Mouse (Mus musculus) heart, embryonic 10.5 days (tissue): ENCODE measurements around the gene Clec1b. TPM values are rescaled to one million over a fixed set of nuclear protein-coding genes. Genes with fewer than 3 reads are reported as not detected.

Source experiments
- DNase-seq: peaks from one replicate; pipeline ENCODE4 v3.0.0-alpha.2; 2017; ENCODE audit warnings: low spot score
- H3K27ac ChIP-seq: fragments of 300-500 bp; sonication (generic); 2 replicates; pipeline ENCODE4 v1.5.1; 2016; ENCODE audit warnings: mild to moderate bottlenecking
- H3K27me3 ChIP-seq: fragments of 300-500 bp; sonication (generic); 2 replicates; pipeline ENCODE4 v1.6.1; 2016; ENCODE audit warnings: mild to moderate bottlenecking; ENCODE audit not compliant: poor library complexity, insufficient read depth, severe bottlenecking
- H3K36me3 ChIP-seq: fragments of 300-500 bp; sonication (generic); 2 replicates; pipeline ENCODE4 v1.6.1; 2016; ENCODE audit warnings: mild to moderate bottlenecking, moderate library complexity
- H3K4me1 ChIP-seq: fragments of 300-500 bp; sonication (generic); 2 replicates; pipeline ENCODE4 v1.6.1; 2016; ENCODE audit warnings: mild to moderate bottlenecking
- H3K4me3 ChIP-seq: fragments of 300-500 bp; sonication (generic); 2 replicates; pipeline ENCODE4 v1.5.1; 2016; ENCODE audit warnings: mild to moderate bottlenecking, moderate library complexity
- H3K9me3 ChIP-seq: fragments of 300-500 bp; sonication (generic); 2 replicates; pipeline ENCODE4 v1.6.1; 2016; ENCODE audit warnings: mild to moderate bottlenecking, moderate library complexity
- WGBS: fragments of 180-500 bp; shearing (Covaris S2); methylation state at CpG from one replicate; pipeline ENCODE4 v1.1.7; 2016; 5-methylcytosine and 5-hydroxymethylcytosine counted together
- polyA plus RNA-seq: library from polyadenylated mRNA; unstranded; fragments of >200 nt; fragmentation: Nextera tagmentation; extraction: Ambion mirVana; gene quantifications from 2 replicates; pipeline ENCODE4 v1.2.1, GENCODE M21; 2016

Gene Clec1b
- polyA plus RNA-seq, 1 experiment from 2014 or later, result 12.8 TPM

DNA sequence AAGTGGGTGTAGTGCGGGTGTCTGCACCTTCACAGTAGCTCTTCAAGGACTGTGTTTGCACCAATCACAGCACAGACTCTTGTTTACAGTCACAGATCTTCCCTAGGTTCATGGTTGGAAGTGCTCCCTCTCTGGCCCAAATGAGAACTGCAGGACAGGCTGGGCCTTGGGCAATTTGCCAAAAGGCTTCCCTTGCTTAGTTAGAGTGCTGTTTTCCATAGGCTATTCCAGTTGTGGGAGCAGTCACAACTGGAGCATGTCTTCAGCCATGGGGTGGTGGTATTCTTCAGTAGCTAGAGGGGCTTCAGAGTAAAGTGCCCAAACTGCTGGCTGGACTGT, 26.6 kb downstream of the Clec1b start:
- H3K4me3 ChIP-seq, result no peak overlapping the region
- H3K9me3 ChIP-seq, result no peaks in the 10 kb centered on the region
- DNase-seq, result peak; percentile 85
- H3K36me3 ChIP-seq, result no peaks in the 10 kb centered on the region
- WGBS, result 10% methylated on average over 1 of the region's 1 CpGs
- H3K27ac ChIP-seq, result no peak overlapping the region; the same call in 1 of the 2 replicates
- H3K27me3 ChIP-seq, result no peaks in the 10 kb centered on the region
- H3K4me1 ChIP-seq, result peaks cover 8% of the 10 kb centered on the region

- Histone ChIP-seq H3K9me3 (no peaks in the 10 kb centered on the region), H3K36me3 (no peaks in the 10 kb centered on the region), H3K4me3 (no peak overlapping the region), H3K4me1 (peaks cover 8% of the 10 kb centered on the region), H3K27ac (peak overlapping the region; percentile 52; the same call in 1 of the 2 replicates), H3K27me3 (no peaks in the 10 kb centered on the region)
- no peak for DNase-seq
- 55% methylated on average over 5 of the region's 5 CpGs for WGBS
These were observed 28.1 kb downstream of the Clec1b start for GRCm38 (mm10) chr6:129425217-129425616.

- DNase-seq, result no peak
- H3K4me3 ChIP-seq, result no peak overlapping the region
- no peaks in the 10 kb centered on the region for H3K36me3 ChIP-seq
- no peak overlapping the region; the same call in 1 of the 2 replicates for H3K27ac ChIP-seq
- no peaks in the 10 kb centered on the region for H3K9me3 ChIP-seq
- H3K27me3 ChIP-seq, result no peaks in the 10 kb centered on the region
- WGBS, result 29% methylated on average over 5 of the region's 5 CpGs
- H3K4me1 ChIP-seq, result peaks cover 8% of the 10 kb centered on the region
These were observed 28.7 kb downstream of the Clec1b start for GRCm38 (mm10) chr6:129425812-129426211.

GRCm38 (mm10) chr6:129427281-129427680, 30.2 kb downstream of the Clec1b start:
- H3K27me3 ChIP-seq, result no peaks in the 10 kb centered on the region
- H3K4me1 ChIP-seq, result peaks cover 8% of the 10 kb centered on the region
- no peak overlapping the region for H3K4me3 ChIP-seq
- no peaks in the 10 kb centered on the region for H3K36me3 ChIP-seq
- H3K27ac ChIP-seq, result no peak overlapping the region
- no peaks in the 10 kb centered on the region for H3K9me3 ChIP-seq
- 76% methylated on average over 4 of the region's 4 CpGs for WGBS
- DNase-seq, result no peak

DNA sequence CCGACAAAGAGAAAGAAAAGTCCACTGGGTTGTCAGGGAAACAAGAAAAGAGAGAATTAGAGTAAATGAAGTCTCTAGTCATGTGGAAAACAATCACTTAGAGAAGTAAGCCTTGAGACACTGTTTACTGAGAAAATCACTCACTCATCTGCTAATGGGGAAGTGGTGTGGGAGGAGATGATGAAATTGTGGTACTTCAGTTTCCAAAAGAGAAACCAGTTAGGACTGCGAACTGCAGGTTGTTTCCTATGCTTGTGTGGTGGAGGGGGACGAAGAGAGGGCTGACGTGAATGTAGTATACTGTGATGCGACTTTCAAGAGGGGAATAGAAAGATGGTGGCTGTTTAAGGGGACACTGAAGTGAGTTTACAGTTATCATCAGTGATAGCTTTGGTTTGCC, 37.1 kb downstream of the Clec1b start:
- 75% methylated on average over 5 of the region's 5 CpGs for WGBS
- H3K27ac ChIP-seq, result no peak overlapping the region
- H3K4me3 ChIP-seq, result no peak overlapping the region
- no peaks in the 10 kb centered on the region for H3K27me3 ChIP-seq
- H3K4me1 ChIP-seq, result no peaks in the 10 kb centered on the region
- no peaks in the 10 kb centered on the region for H3K36me3 ChIP-seq
- DNase-seq, result no peak
- H3K9me3 ChIP-seq, result no peaks in the 10 kb centered on the region

DNA sequence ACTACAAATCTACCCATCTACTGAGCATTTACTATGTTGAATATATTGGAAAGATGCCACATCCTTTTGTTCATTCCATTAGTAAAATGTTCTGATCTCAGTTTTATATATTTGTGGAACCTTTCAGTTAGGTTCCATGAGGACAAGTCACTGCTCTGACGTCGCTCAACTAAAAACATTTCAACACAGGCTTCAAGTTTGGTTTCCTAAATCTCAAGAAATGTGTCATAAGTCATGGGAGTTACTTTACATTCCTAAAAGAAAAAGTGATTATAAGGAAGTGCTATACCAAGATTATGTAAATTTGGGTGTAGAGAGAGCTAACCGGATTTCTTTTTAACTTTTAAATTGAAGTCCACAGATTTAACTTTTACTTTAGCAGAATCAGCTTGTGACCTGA, 38.9 kb downstream of the Clec1b start:
- Histone ChIP-seq H3K4me3 (no peak overlapping the region), H3K9me3 (no peaks in the 10 kb centered on the region), H3K27me3 (no peaks in the 10 kb centered on the region), H3K27ac (no peak overlapping the region), H3K36me3 (no peaks in the 10 kb centered on the region), H3K4me1 (no peaks in the 10 kb centered on the region)
- WGBS, result 83% methylated on average over 3 of the region's 3 CpGs
- no peak for DNase-seq

GRCm38 (mm10) chr6:129438033-129438432, 40.9 kb downstream of the Clec1b start:
- no peak for DNase-seq
- Histone ChIP-seq H3K27ac (no peak overlapping the region), H3K4me3 (no peak overlapping the region), H3K4me1 (no peaks in the 10 kb centered on the region), H3K36me3 (no peaks in the 10 kb centered on the region), H3K27me3 (no peaks in the 10 kb centered on the region), H3K9me3 (no peaks in the 10 kb centered on the region)
- WGBS, result 85% methylated on average over 2 of the region's 2 CpGs

GRCm38 (mm10) chr6:129449743-129450142, 52.6 kb downstream of the Clec1b start:
- Histone ChIP-seq H3K27ac (no peak overlapping the region), H3K9me3 (no peaks in the 10 kb centered on the region), H3K4me1 (no peaks in the 10 kb centered on the region), H3K4me3 (no peak overlapping the region), H3K27me3 (no peaks in the 10 kb centered on the region), H3K36me3 (no peaks in the 10 kb centered on the region)
- DNase-seq, result no peak
- WGBS, result 68% methylated on average over 6 of the region's 6 CpGs

GRCm38 (mm10) chr6:129451411-129452039, 54.4 kb downstream of the Clec1b start, which contains the start of gene Clec1a:
Clec1a (minus strand) TSS chr6:129452000.
- H3K27ac ChIP-seq, result no peak within 1 kb of the TSS

More at GRCm38 (mm10) chr6:129451411-129452039, 54.4 kb downstream of the Clec1b start, which contains the start of gene Clec1a:
- no peaks in the 10 kb centered on the region for H3K9me3 ChIP-seq
- no peaks in the 10 kb centered on the region for H3K27me3 ChIP-seq
- no peak for DNase-seq
- no peaks in the 10 kb centered on the region for H3K4me1 ChIP-seq
- WGBS, result 59% methylated on average over 13 of the region's 13 CpGs
- no peak within 1 kb of the TSS for H3K4me3 ChIP-seq
- H3K36me3 ChIP-seq, result no peaks in the 10 kb centered on the region

Other genes starting within 250 kb of the Clec1b start
- not detected in 2 replicates for gene Clec2d, start 216.7 kb upstream of the Clec1b start, polyA plus RNA-seq
- gene Cd69, start 121.9 kb upstream of the Clec1b start, polyA plus RNA-seq, result 0.12 and 0.25 TPM in 2 replicates
- gene 4922502D21Rik, start 65.5 kb upstream of the Clec1b start, polyA plus RNA-seq, result not detected in 2 replicates
- gene Clec12a, start 54.6 kb upstream of the Clec1b start, polyA plus RNA-seq, result 0.05 TPM in 1 of 2 replicates, not detected in the other
- gene Clec12b, start 11.4 kb upstream of the Clec1b start, polyA plus RNA-seq, result 0.25 and 0.67 TPM in 2 replicates
- 0.14 and 0.17 TPM in 2 replicates for gene Clec9a, start 11.6 kb downstream of the Clec1b start, polyA plus RNA-seq
- gene Clec1a, start 54.7 kb downstream of the Clec1b start, polyA plus RNA-seq, result 0.48 and 0.54 TPM in 2 replicates
- 0.20 and 0.28 TPM in 2 replicates for gene Olr1, start 109.9 kb downstream of the Clec1b start, polyA plus RNA-seq
- not detected in 2 replicates for gene Tmem52b, start 115.3 kb downstream of the Clec1b start, polyA plus RNA-seq
- gene Gabarapl1, start 135.9 kb downstream of the Clec1b start, polyA plus RNA-seq, result 30.8 and 34.4 TPM in 2 replicates
- gene Klre1, start 180.6 kb downstream of the Clec1b start, polyA plus RNA-seq, result not detected in 2 replicates
- gene Klrd1, start 194.5 kb downstream of the Clec1b start, polyA plus RNA-seq, result not detected in 2 replicates
- 0.04 and 0.09 TPM in 2 replicates for gene Klrk1, start 226.6 kb downstream of the Clec1b start, polyA plus RNA-seq
- not detected in 2 replicates for gene Klrc3, start 246.0 kb downstream of the Clec1b start, polyA plus RNA-seq